Mouse (Mus musculus) forebrain, embryonic 13.5 days (tissue): ENCODE measurements at regions not wholly inside any gene's neighbourhood (a gene's known extent, or its start where the extent isn't known, plus 50 kb on each side); places are given as distances from the start of the nearest gene placed in this dataset.

ENCODE experiments used
- ATAC-seq: fragments of 200-750 bp; cut with Nextera tagmentation; 2 replicates; pipeline ENCODE4 v1.8.0; 2017
- H3K27ac ChIP-seq: fragments of 300-500 bp; sonication (generic); 2 replicates; pipeline ENCODE4 v1.5.1; 2015; ENCODE audit warnings: inconsistent platforms, mild to moderate bottlenecking, moderate library complexity
- H3K27me3 ChIP-seq: fragments of 300-500 bp; sonication (generic); 2 replicates; pipeline ENCODE4 v1.6.1; 2015; ENCODE audit warnings: mild to moderate bottlenecking, inconsistent platforms
- H3K36me3 ChIP-seq: fragments of 300-500 bp; sonication (generic); 2 replicates; pipeline ENCODE4 v1.6.1; 2015; ENCODE audit warnings: mild to moderate bottlenecking, inconsistent platforms; ENCODE audit not compliant: poor library complexity, severe bottlenecking
- H3K4me1 ChIP-seq: fragments of 300-500 bp; sonication (generic); 2 replicates; pipeline ENCODE4 v1.6.1; 2015; ENCODE audit warnings: inconsistent platforms
- H3K4me2 ChIP-seq: fragments of 300-500 bp; sonication (generic); 2 replicates; pipeline ENCODE4 v1.6.1; 2015; ENCODE audit warnings: inconsistent platforms, mild to moderate bottlenecking, moderate library complexity
- H3K4me3 ChIP-seq: fragments of 300-500 bp; sonication (generic); 2 replicates; pipeline ENCODE4 v1.5.1; 2015; ENCODE audit warnings: mild to moderate bottlenecking, inconsistent platforms
- H3K9ac ChIP-seq: fragments of 300-500 bp; sonication (generic); 2 replicates; pipeline ENCODE4 v1.6.1; 2015; ENCODE audit warnings: mild to moderate bottlenecking, inconsistent platforms
- H3K9me3 ChIP-seq: fragments of 300-500 bp; sonication (generic); replicated peaks from 2 replicates; pipeline ENCODE4 v1.6.1; 2016; ENCODE audit warnings: inconsistent platforms
- WGBS: fragments of 180-500 bp; shearing (Covaris S2); methylation state at CpG from one replicate; pipeline ENCODE4 v1.1.7; 2015; 5-methylcytosine and 5-hydroxymethylcytosine counted together

GRCm38 (mm10) chr2:19757910-19758309 lies 100.4 kb downstream of the Otud1 start:
- H3K4me2 ChIP-seq, result no peak overlapping the region
- no peak overlapping the region for H3K9ac ChIP-seq
- WGBS, result 62% methylated on average over 4 of the region's 4 CpGs
- H3K27ac ChIP-seq, result no peak overlapping the region
- no peaks in the 10 kb centered on the region for H3K36me3 ChIP-seq
- no peaks in the 10 kb centered on the region for H3K27me3 ChIP-seq
- ATAC-seq, result no peak
- H3K4me3 ChIP-seq, result no peak overlapping the region
- H3K9me3 ChIP-seq, result peaks cover 4% of the 10 kb centered on the region; the same call in 1 of the 2 replicates
- no peaks in the 10 kb centered on the region for H3K4me1 ChIP-seq

- 55% methylated on average over 2 of the region's 2 CpGs for WGBS
- Histone ChIP-seq H3K27ac (no peak overlapping the region), H3K4me2 (no peak overlapping the region), H3K4me1 (no peaks in the 10 kb centered on the region), H3K9me3 (peaks cover 4% of the 10 kb centered on the region; the same call in 1 of the 2 replicates), H3K9ac (no peak overlapping the region), H3K27me3 (no peaks in the 10 kb centered on the region), H3K36me3 (no peaks in the 10 kb centered on the region), H3K4me3 (no peak overlapping the region)
- ATAC-seq, result 0 out of 2 replicates have a peak, but pooled peaks have one; percentile 41
These were observed 101.6 kb downstream of the Otud1 start for GRCm38 (mm10) chr2:19759169-19759568.

GRCm38 (mm10) chr2:19759577-19759976 lies 102.0 kb downstream of the Otud1 start:
- H3K36me3 ChIP-seq, result no peaks in the 10 kb centered on the region
- no peaks in the 10 kb centered on the region for H3K27me3 ChIP-seq
- WGBS, result 78% methylated on average over 6 of the region's 6 CpGs
- H3K4me2 ChIP-seq, result no peak overlapping the region
- H3K27ac ChIP-seq, result no peak overlapping the region
- no peak overlapping the region for H3K9ac ChIP-seq
- H3K9me3 ChIP-seq, result peaks cover 4% of the 10 kb centered on the region; the same call in 1 of the 2 replicates
- H3K4me3 ChIP-seq, result no peak overlapping the region
- no peaks in the 10 kb centered on the region for H3K4me1 ChIP-seq
- ATAC-seq, result no peak

GRCm38 (mm10) chr2:19762996-19763395 lies 105.4 kb downstream of the Otud1 start:
- H3K9ac ChIP-seq, result no peak overlapping the region
- H3K27ac ChIP-seq, result no peak overlapping the region
- no peaks in the 10 kb centered on the region for H3K36me3 ChIP-seq
- H3K4me3 ChIP-seq, result no peak overlapping the region
- 71% methylated on average over 3 of the region's 3 CpGs for WGBS
- ATAC-seq, result no peak
- H3K27me3 ChIP-seq, result no peaks in the 10 kb centered on the region
- H3K9me3 ChIP-seq, result peaks cover 4% of the 10 kb centered on the region; the same call in 1 of the 2 replicates
- no peak overlapping the region for H3K4me2 ChIP-seq
- no peaks in the 10 kb centered on the region for H3K4me1 ChIP-seq

- H3K27me3 ChIP-seq, result no peaks in the 10 kb centered on the region
- 91% methylated on average over 2 of the region's 2 CpGs for WGBS
- no peaks in the 10 kb centered on the region for H3K4me1 ChIP-seq
- H3K9ac ChIP-seq, result no peak overlapping the region
- no peak overlapping the region for H3K27ac ChIP-seq
- H3K4me2 ChIP-seq, result no peak overlapping the region
- no peak overlapping the region for H3K4me3 ChIP-seq
- no peak for ATAC-seq
- H3K9me3 ChIP-seq, result no peaks in the 10 kb centered on the region
- no peaks in the 10 kb centered on the region for H3K36me3 ChIP-seq
These were observed 124.7 kb upstream of the Etl4 start for GRCm38 (mm10) chr2:19784913-19785312.

DNA sequence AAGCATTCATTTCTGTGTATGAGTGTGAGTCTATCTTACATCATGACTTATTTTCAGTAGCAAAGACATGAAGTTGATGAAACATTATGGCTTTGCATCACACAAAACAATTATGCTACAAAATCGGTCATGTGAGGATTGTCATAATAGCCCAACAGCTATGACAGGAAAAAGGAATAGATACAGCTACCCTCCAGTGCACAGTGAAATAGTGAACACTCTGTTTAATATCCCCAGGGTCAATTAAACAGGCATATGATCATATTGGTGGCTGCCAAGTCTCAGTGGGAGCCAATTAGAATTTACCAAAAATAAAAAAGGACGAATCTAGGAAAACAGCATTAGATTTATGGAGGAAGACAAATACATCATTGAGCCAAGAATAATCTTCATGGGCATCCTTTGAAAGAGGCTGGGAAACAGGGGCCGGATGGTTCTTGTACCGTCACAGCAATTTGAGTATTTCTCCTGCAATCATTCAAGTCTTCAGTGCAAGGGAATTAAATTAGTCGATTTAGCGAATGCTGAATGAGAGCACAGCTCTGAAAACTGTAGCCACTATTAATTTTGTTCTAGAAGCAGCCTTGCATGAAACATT lies 123.8 kb upstream of the Etl4 start:
- Histone ChIP-seq H3K27ac (no peak overlapping the region), H3K4me1 (no peaks in the 10 kb centered on the region), H3K4me3 (no peak overlapping the region), H3K9ac (no peak overlapping the region), H3K4me2 (no peak overlapping the region), H3K27me3 (no peaks in the 10 kb centered on the region), H3K36me3 (no peaks in the 10 kb centered on the region), H3K9me3 (no peaks in the 10 kb centered on the region)
- ATAC-seq, result no peak
- 62% methylated on average over 6 of the region's 6 CpGs for WGBS

- no peaks in the 10 kb centered on the region for H3K36me3 ChIP-seq
- ATAC-seq, result no peak
- H3K4me2 ChIP-seq, result no peak overlapping the region
- H3K9ac ChIP-seq, result no peak overlapping the region
- 83% methylated on average over 6 of the region's 6 CpGs for WGBS
- no peaks in the 10 kb centered on the region for H3K9me3 ChIP-seq
- no peak overlapping the region for H3K27ac ChIP-seq
- no peaks in the 10 kb centered on the region for H3K27me3 ChIP-seq
- H3K4me3 ChIP-seq, result no peak overlapping the region
- H3K4me1 ChIP-seq, result no peaks in the 10 kb centered on the region
These were observed 117.4 kb upstream of the Etl4 start for GRCm38 (mm10) chr2:19792177-19792576.

- H3K9ac ChIP-seq, result no peak overlapping the region
- no peak for ATAC-seq
- no peak overlapping the region for H3K27ac ChIP-seq
- H3K9me3 ChIP-seq, result no peaks in the 10 kb centered on the region
- no peak overlapping the region for H3K4me2 ChIP-seq
- WGBS, result 33% methylated on average over 2 of the region's 2 CpGs
- no peaks in the 10 kb centered on the region for H3K36me3 ChIP-seq
- H3K27me3 ChIP-seq, result no peaks in the 10 kb centered on the region
- no peaks in the 10 kb centered on the region for H3K4me1 ChIP-seq
- H3K4me3 ChIP-seq, result no peak overlapping the region
These were observed 112.8 kb upstream of the Etl4 start for GRCm38 (mm10) chr2:19796790-19797189.
